ENCODE assay signal across 22 mouse cellular contexts in the genomic region with DNA sequence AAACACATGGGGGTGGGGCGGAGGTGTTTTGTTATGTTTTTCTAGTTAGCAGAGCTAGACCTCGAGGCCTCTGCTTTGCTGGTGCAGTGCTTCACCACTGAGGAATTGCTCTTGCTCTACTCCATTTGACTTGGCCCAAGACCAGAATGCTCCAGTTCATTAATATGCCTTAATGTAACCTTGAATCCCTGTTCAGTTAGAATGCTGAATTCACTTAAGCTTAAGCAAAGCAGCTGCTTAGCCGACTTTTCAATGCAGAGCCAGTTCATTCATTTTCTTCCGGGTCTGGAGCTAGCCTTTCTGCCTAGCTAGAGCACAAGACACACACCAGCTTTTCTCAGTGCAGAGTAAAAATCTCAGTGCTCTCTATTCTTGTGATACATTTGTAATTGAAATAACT. TPM values are rescaled to one million over a fixed set of nuclear protein-coding genes. Genes with fewer than 3 reads are reported as not detected.
DNase-seq lines count a peak whose midpoint lies in the region; ATAC-seq and TF ChIP-seq lines count a peak whose summit lies in the region.
"Had no signal": no experiment of that assay in that cellular context is flagged by ENCODE, and none has a peak within 500 bp of the region (broad histone marks: within the 10 kb centered on the region; RNA-seq: fewer than 3 reads in every experiment).

No protein-coding gene starts in this region.

- ATAC-seq in forebrain, embryonic 13.5 days: 0 out of 2 replicates have a peak, but pooled peaks have one; percentile 65
- no peak for ATAC-seq in forebrain, embryonic 11.5 days (replicated peaks; ENCODE audit: low FRiP score)
- ATAC-seq in hindbrain, embryonic 16.5 days: 0 out of 2 replicates have a peak, but pooled peaks have one; percentile 27
- no peak for ATAC-seq in hindbrain, embryonic 14.5 days (ENCODE audit: low FRiP score)
- no peak for ATAC-seq in midbrain, postnatal 0 days (ENCODE audit: low FRiP score)
- no peak for ATAC-seq in midbrain, embryonic 13.5 days
- ATAC-seq: activated CD4-positive, CD25-positive, alpha-beta regulatory T cell, adult 4 months; intestine, embryonic 16.5 days; Patski had no signal

- H3K4me2 ChIP-seq in forebrain, embryonic 13.5 days: no peak overlapping the region
- H3K4me2 ChIP-seq in forebrain, embryonic 11.5 days (ENCODE audit: low read depth, low read length, severe bottlenecking): no peak overlapping the region
- no peak overlapping the region for H3K4me2 ChIP-seq in hindbrain, embryonic 16.5 days (ENCODE audit: low read length)
- no peak overlapping the region for H3K4me2 ChIP-seq in hindbrain, embryonic 14.5 days (replicated peaks)
- H3K4me2 ChIP-seq in midbrain, postnatal 0 days (ENCODE audit: low read depth, low read length, poor library complexity, severe bottlenecking): no peak overlapping the region
- H3K4me2 ChIP-seq in midbrain, embryonic 13.5 days (replicated peaks): no peak overlapping the region
- H3K4me2 ChIP-seq: embryonic facial prominence, embryonic 13.5 days; heart, embryonic 11.5 days; heart, embryonic 15.5 days; hindbrain, embryonic 13.5 days had no signal

- H3K9ac ChIP-seq in forebrain, embryonic 13.5 days: no peak overlapping the region
- no peak overlapping the region for H3K9ac ChIP-seq in forebrain, embryonic 11.5 days (ENCODE audit: low read length)
- no peak overlapping the region for H3K9ac ChIP-seq in hindbrain, embryonic 16.5 days (ENCODE audit: low read depth, low read length)
- H3K9ac ChIP-seq in hindbrain, embryonic 14.5 days: no peak overlapping the region
- H3K9ac ChIP-seq in midbrain, postnatal 0 days (replicated peaks; ENCODE audit: low read length, poor library complexity, severe bottlenecking): no peak overlapping the region
- no peak overlapping the region for H3K9ac ChIP-seq in midbrain, embryonic 13.5 days (replicated peaks)
- H3K9ac ChIP-seq: embryonic facial prominence, embryonic 13.5 days; heart, embryonic 15.5 days; hindbrain, embryonic 13.5 days had no signal

- H3K9me3 ChIP-seq in forebrain, embryonic 13.5 days (replicated peaks): no peaks in the 10 kb centered on the region
- H3K9me3 ChIP-seq in forebrain, embryonic 11.5 days (ENCODE audit: control insufficient read depth, low read length): no peaks in the 10 kb centered on the region
- no peaks in the 10 kb centered on the region for H3K9me3 ChIP-seq in hindbrain, embryonic 16.5 days (ENCODE audit: control insufficient read depth, low read length)
- H3K9me3 ChIP-seq in hindbrain, embryonic 14.5 days (ENCODE audit: control insufficient read depth, low read length): no peaks in the 10 kb centered on the region
- no peaks in the 10 kb centered on the region for H3K9me3 ChIP-seq in midbrain, postnatal 0 days (ENCODE audit: low read length)
- no peaks in the 10 kb centered on the region for H3K9me3 ChIP-seq in midbrain, embryonic 13.5 days
- H3K9me3 ChIP-seq: embryonic facial prominence, embryonic 13.5 days; heart, embryonic 15.5 days; hindbrain, embryonic 13.5 days had no signal

- no peak for DNase-seq in forebrain, embryonic 11.5 days (ENCODE audit: low spot score)
- no peak for DNase-seq in hindbrain, embryonic 14.5 days (ENCODE audit: low spot score)
- DNase-seq in kidney, adult 9 months: peak; percentile 34
- no peak for DNase-seq in kidney, postnatal 10 days
- peak; percentile 19 for DNase-seq in midbrain, postnatal 0 days (ENCODE audit: low spot score)
- DNase-seq: cerebellum, adult 18-20 months; cerebellum, adult 9-11 months; cerebellum, postnatal 36 days; gastrocnemius, postnatal 10 days; heart, adult 2 months; heart, postnatal 14 days had no signal

- H3K4me1 ChIP-seq in forebrain, embryonic 13.5 days: peaks cover 6% of the 10 kb centered on the region
- H3K4me1 ChIP-seq in forebrain, embryonic 11.5 days (replicated peaks; ENCODE audit: control insufficient read depth, insufficient read depth, low read length): no peaks in the 10 kb centered on the region
- H3K4me1 ChIP-seq in hindbrain, embryonic 16.5 days (ENCODE audit: control insufficient read depth, insufficient read depth, low read depth, low read length): no peaks in the 10 kb centered on the region
- H3K4me1 ChIP-seq in hindbrain, embryonic 14.5 days (replicated peaks; ENCODE audit: control insufficient read depth, insufficient read depth, low read length): no peaks in the 10 kb centered on the region
- no peaks in the 10 kb centered on the region for H3K4me1 ChIP-seq in midbrain, postnatal 0 days (ENCODE audit: insufficient read depth, low read length)
- no peaks in the 10 kb centered on the region for H3K4me1 ChIP-seq in midbrain, embryonic 13.5 days (replicated peaks)
- H3K4me1 ChIP-seq: embryonic facial prominence, embryonic 13.5 days; heart, embryonic 15.5 days; hindbrain, embryonic 13.5 days had no signal

- H3K27me3 ChIP-seq in forebrain, embryonic 13.5 days: no peaks in the 10 kb centered on the region
- no peaks in the 10 kb centered on the region for H3K27me3 ChIP-seq in forebrain, embryonic 11.5 days (ENCODE audit: control insufficient read depth, insufficient read depth, low read length)
- no peaks in the 10 kb centered on the region for H3K27me3 ChIP-seq in hindbrain, embryonic 16.5 days (replicated peaks; ENCODE audit: control insufficient read depth, insufficient read depth, low read length)
- no peaks in the 10 kb centered on the region for H3K27me3 ChIP-seq in hindbrain, embryonic 14.5 days (ENCODE audit: control insufficient read depth, insufficient read depth, low read length)
- no peaks in the 10 kb centered on the region for H3K27me3 ChIP-seq in midbrain, postnatal 0 days (ENCODE audit: insufficient read depth, low read length)
- no peaks in the 10 kb centered on the region for H3K27me3 ChIP-seq in midbrain, embryonic 13.5 days
- H3K27me3 ChIP-seq: CH12.LX; embryonic facial prominence, embryonic 13.5 days; heart, embryonic 15.5 days; hindbrain, embryonic 13.5 days; Patski had no signal

- no peak for TF ChIP-seq CTCF in midbrain, postnatal 0 days (IDR thresholded peaks at IDR 0.05)

- no peak overlapping the region for H3K4me3 ChIP-seq in forebrain, embryonic 13.5 days
- H3K4me3 ChIP-seq in forebrain, embryonic 11.5 days (ENCODE audit: low read depth, low read length): no peak overlapping the region
- H3K4me3 ChIP-seq in hindbrain, embryonic 16.5 days (ENCODE audit: low read length): no peak overlapping the region
- no peak overlapping the region for H3K4me3 ChIP-seq in hindbrain, embryonic 14.5 days (replicated peaks; ENCODE audit: low read length)
- H3K4me3 ChIP-seq in midbrain, postnatal 0 days (ENCODE audit: low read depth, low read length): no peak overlapping the region
- no peak overlapping the region for H3K4me3 ChIP-seq in midbrain, embryonic 13.5 days (replicated peaks)
- H3K4me3 ChIP-seq: embryonic facial prominence, embryonic 13.5 days; heart, adult 2 months; heart, embryonic 15.5 days; hindbrain, embryonic 13.5 days had no signal

- 54% methylated on average over 4 of the region's 4 CpGs for WGBS in forebrain, embryonic 13.5 days
- WGBS in forebrain, embryonic 11.5 days: 78% methylated on average over 4 of the region's 4 CpGs
- WGBS in hindbrain, embryonic 16.5 days: 65% methylated on average over 4 of the region's 4 CpGs
- 60% methylated on average over 4 of the region's 4 CpGs for WGBS in hindbrain, embryonic 14.5 days
- 60% methylated on average over 4 of the region's 4 CpGs for WGBS in midbrain, postnatal 0 days
- 62% methylated on average over 4 of the region's 4 CpGs for WGBS in midbrain, embryonic 13.5 days

- H3K36me3 ChIP-seq in forebrain, embryonic 13.5 days (ENCODE audit: poor library complexity, severe bottlenecking): no peaks in the 10 kb centered on the region
- no peaks in the 10 kb centered on the region for H3K36me3 ChIP-seq in forebrain, embryonic 11.5 days (ENCODE audit: control insufficient read depth, insufficient read depth, low read length)
- peaks cover 6% of the 10 kb centered on the region for H3K36me3 ChIP-seq in hindbrain, embryonic 16.5 days (ENCODE audit: control insufficient read depth, insufficient read depth, low read length)
- peaks cover 18% of the 10 kb centered on the region for H3K36me3 ChIP-seq in hindbrain, embryonic 14.5 days (replicated peaks; ENCODE audit: control insufficient read depth, insufficient read depth)
- H3K36me3 ChIP-seq in midbrain, postnatal 0 days (ENCODE audit: insufficient read depth, low read length): no peaks in the 10 kb centered on the region
- H3K36me3 ChIP-seq in midbrain, embryonic 13.5 days: peaks cover 4% of the 10 kb centered on the region; the same call in 1 of the 2 replicates

- no peak overlapping the region for H3K27ac ChIP-seq in forebrain, embryonic 13.5 days
- no peak overlapping the region for H3K27ac ChIP-seq in forebrain, embryonic 11.5 days (ENCODE audit: low read depth, low read length)
- H3K27ac ChIP-seq in hindbrain, embryonic 16.5 days (ENCODE audit: low read depth, low read length): no peak overlapping the region
- H3K27ac ChIP-seq in hindbrain, embryonic 14.5 days: no peak overlapping the region
- H3K27ac ChIP-seq in midbrain, postnatal 0 days (ENCODE audit: low read depth, low read length): no peak overlapping the region
- no peak overlapping the region for H3K27ac ChIP-seq in midbrain, embryonic 13.5 days
- H3K27ac ChIP-seq: embryonic facial prominence, embryonic 13.5 days; heart, adult 2 months; heart, embryonic 15.5 days; hindbrain, embryonic 13.5 days had no signal

RNA-seq across cellular contexts. Expression of gene Oxsm, which starts 29.6 kb away (rescaled TPM):
- 1.6 and 2.1 TPM in 2 replicates for polyA plus RNA-seq in forebrain, embryonic 13.5 days (2015; fragmentation: Nextera tagmentation; extraction: Ambion mirVana)
- polyA plus RNA-seq in forebrain, embryonic 11.5 days (2014; fragmentation: Nextera tagmentation; extraction: Ambion mirVana): 1.1 and 2.3 TPM in 2 replicates
- 1.8 and 2.9 TPM in 2 replicates for polyA plus RNA-seq in hindbrain, embryonic 16.5 days (2015; fragmentation: Nextera tagmentation; extraction: Ambion mirVana)
- 1.5 and 2.0 TPM in 2 replicates for polyA plus RNA-seq in hindbrain, embryonic 14.5 days (2014; fragmentation: Nextera tagmentation; extraction: Ambion mirVana)
- 5.0 and 5.5 TPM in 2 replicates for total RNA-seq in midbrain, postnatal 0 days (2014; rRNA removed)
- polyA plus RNA-seq in midbrain, postnatal 0 days (2015; fragmentation: Nextera tagmentation; extraction: Ambion mirVana): 1.3 TPM in 2 replicates
- 1.9 and 2.0 TPM in 2 replicates for polyA plus RNA-seq in midbrain, embryonic 13.5 days (2015; fragmentation: Nextera tagmentation; extraction: Ambion mirVana)

RNA-seq across cellular contexts. Expression of gene Ngly1, which starts 30.1 kb away (rescaled TPM):
- 26.9 and 30.6 TPM in 2 replicates for polyA plus RNA-seq in forebrain, embryonic 13.5 days (2015; fragmentation: Nextera tagmentation; extraction: Ambion mirVana)
- polyA plus RNA-seq in forebrain, embryonic 11.5 days (2014; fragmentation: Nextera tagmentation; extraction: Ambion mirVana): 24.0 and 25.9 TPM in 2 replicates
- polyA plus RNA-seq in hindbrain, embryonic 16.5 days (2015; fragmentation: Nextera tagmentation; extraction: Ambion mirVana): 27.4 and 30.1 TPM in 2 replicates
- polyA plus RNA-seq in hindbrain, embryonic 14.5 days (2014; fragmentation: Nextera tagmentation; extraction: Ambion mirVana): 27.8 and 30.6 TPM in 2 replicates
- 16.4 and 27.4 TPM in 2 replicates for total RNA-seq in midbrain, postnatal 0 days (2014; rRNA removed)
- polyA plus RNA-seq in midbrain, postnatal 0 days (2015; fragmentation: Nextera tagmentation; extraction: Ambion mirVana): 23.7 and 23.8 TPM in 2 replicates
- polyA plus RNA-seq in midbrain, embryonic 13.5 days (2015; fragmentation: Nextera tagmentation; extraction: Ambion mirVana): 24.3 and 26.2 TPM in 2 replicates

Comparison
In these comparisons a context has a peak if more than half of its experiments do, and no peak if none do; other contexts are left out.
1. ATAC-seq: peak in forebrain, embryonic 13.5 days (single experiment) and hindbrain, embryonic 16.5 days (single experiment); none in forebrain, embryonic 11.5 days (single experiment), hindbrain, embryonic 14.5 days (single experiment), midbrain, postnatal 0 days (single experiment) and midbrain, embryonic 13.5 days (single experiment).
2. DNase-seq: peak in kidney, adult 9 months (single experiment) and midbrain, postnatal 0 days (single experiment); none in forebrain, embryonic 11.5 days (single experiment), hindbrain, embryonic 14.5 days (single experiment) and kidney, postnatal 10 days (single experiment).